Mouse (Mus musculus) heart, embryonic 16.5 days (tissue): ENCODE data around the gene Bcr. TPM values are rescaled to one million over a fixed set of nuclear protein-coding genes. Genes with fewer than 3 reads are reported as not detected.

Source experiments
- ATAC-seq: fragments of 200-750 bp; cut with Nextera tagmentation; replicated peaks from 2 replicates; pipeline ENCODE4 v1.8.0; 2017; ENCODE audit warnings: moderate number of reproducible peaks; ENCODE audit not compliant: insufficient read depth, low FRiP score; ENCODE audit errors: extremely low read depth
- H3K27ac ChIP-seq: fragments of 300-500 bp; sonication (generic); 2 replicates; pipeline ENCODE4 v1.5.1; 2014; ENCODE audit warnings: mild to moderate bottlenecking, low read length, control low read depth, moderate library complexity
- H3K27me3 ChIP-seq: fragments of 300-500 bp; sonication (generic); 2 replicates; pipeline ENCODE4 v1.6.1; 2014; ENCODE audit warnings: low read length, mixed read lengths; ENCODE audit not compliant: control insufficient read depth, insufficient read depth
- H3K36me3 ChIP-seq: fragments of 300-500 bp; sonication (generic); 2 replicates; pipeline ENCODE4 v1.6.1; 2014; ENCODE audit not compliant: control insufficient read depth, insufficient read depth
- H3K4me1 ChIP-seq: fragments of 300-500 bp; sonication (generic); 2 replicates; pipeline ENCODE4 v1.6.1; 2014; ENCODE audit warnings: low read length, mixed read lengths; ENCODE audit not compliant: control insufficient read depth, insufficient read depth
- H3K4me2 ChIP-seq: fragments of 300-500 bp; sonication (generic); 2 replicates; pipeline ENCODE4 v1.6.1; 2014; ENCODE audit warnings: low read depth, mild to moderate bottlenecking, control low read depth, low read length
- H3K4me3 ChIP-seq: fragments of 300-500 bp; sonication (generic); 2 replicates; pipeline ENCODE4 v1.5.1; 2014; ENCODE audit warnings: mild to moderate bottlenecking, control low read depth, low read length
- H3K9ac ChIP-seq: fragments of 300-500 bp; sonication (generic); 2 replicates; pipeline ENCODE4 v1.6.1; 2014; ENCODE audit warnings: low read length, control low read depth
- H3K9me3 ChIP-seq: fragments of 300-500 bp; sonication (generic); replicated peaks from 2 replicates; pipeline ENCODE4 v1.6.1; 2016; ENCODE audit warnings: low read length; ENCODE audit not compliant: control insufficient read depth
- WGBS: fragments of 180-500 bp; shearing (Covaris S2); extraction: QIAGEN DNeasy Blood & Tissue Kit; methylation state at CpG from one replicate; pipeline ENCODE4 v1.1.7; 2014; 5-methylcytosine and 5-hydroxymethylcytosine counted together
- polyA plus RNA-seq: library from polyadenylated mRNA; unstranded; fragments of >200 nt; fragmentation: Nextera tagmentation; extraction: Ambion mirVana; gene quantifications from 2 replicates; pipeline ENCODE4 v1.2.1, GENCODE M21; 2015

Gene Bcr
- polyA plus RNA-seq, 1 experiment from 2014 or later = 9.8 TPM

GRCm38 (mm10) chr10:75108092-75108491 is 47.7 kb downstream of the Bcr start:
- Histone ChIP-seq H3K4me1 (peaks cover 35% of the 10 kb centered on the region), H3K36me3 (no peaks in the 10 kb centered on the region), H3K27ac (no peak overlapping the region), H3K4me3 (no peak overlapping the region), H3K4me2 (no peak overlapping the region), H3K27me3 (0 out of 2 replicates have a peak, but pooled peaks cover 3% of the 10 kb centered on the region), H3K9ac (no peak overlapping the region), H3K9me3 (no peaks in the 10 kb centered on the region)
- ATAC-seq = no peak
- 74% methylated on average over 3 of the region's 3 CpGs for WGBS

GRCm38 (mm10) chr10:75111446-75112201 is 51.2 kb downstream of the Bcr start:
- H3K4me3 ChIP-seq = no peak overlapping the region
- no peaks in the 10 kb centered on the region for H3K9me3 ChIP-seq
- no peak overlapping the region for H3K4me2 ChIP-seq
- no peak overlapping the region for H3K27ac ChIP-seq
- H3K27me3 ChIP-seq = no peaks in the 10 kb centered on the region
- H3K4me1 ChIP-seq = peaks cover 10% of the 10 kb centered on the region
- no peak overlapping the region for H3K9ac ChIP-seq
- no peaks in the 10 kb centered on the region for H3K36me3 ChIP-seq
- 65% methylated on average over 11 of the region's 11 CpGs for WGBS
- no peak for ATAC-seq

- Histone ChIP-seq H3K4me2 (no peak overlapping the region), H3K27me3 (no peaks in the 10 kb centered on the region), H3K9ac (no peak overlapping the region), H3K36me3 (no peaks in the 10 kb centered on the region), H3K9me3 (no peaks in the 10 kb centered on the region), H3K4me1 (peaks cover 11% of the 10 kb centered on the region), H3K4me3 (no peak overlapping the region), H3K27ac (no peak overlapping the region)
- no peak for ATAC-seq
- WGBS = 63% methylated on average over 3 of the region's 3 CpGs
Observed at GRCm38 (mm10) chr10:75112405-75112804, 52.0 kb downstream of the Bcr start.

- 85% methylated on average over 9 of the region's 9 CpGs for WGBS
- H3K4me2 ChIP-seq = no peak overlapping the region
- no peak overlapping the region for H3K9ac ChIP-seq
- H3K27ac ChIP-seq = no peak overlapping the region
- no peak overlapping the region for H3K4me3 ChIP-seq
- H3K4me1 ChIP-seq = peaks cover 13% of the 10 kb centered on the region
- H3K36me3 ChIP-seq = no peaks in the 10 kb centered on the region
- no peaks in the 10 kb centered on the region for H3K27me3 ChIP-seq
- no peaks in the 10 kb centered on the region for H3K9me3 ChIP-seq
- no peak for ATAC-seq
Observed at GRCm38 (mm10) chr10:75113620-75114019, 53.2 kb downstream of the Bcr start.

- Histone ChIP-seq H3K36me3 (no peaks in the 10 kb centered on the region), H3K27me3 (no peaks in the 10 kb centered on the region), H3K4me2 (no peak overlapping the region), H3K27ac (no peak overlapping the region), H3K4me1 (peaks cover 20% of the 10 kb centered on the region), H3K9ac (no peak overlapping the region), H3K9me3 (no peaks in the 10 kb centered on the region), H3K4me3 (no peak overlapping the region)
- 57% methylated on average over 5 of the region's 5 CpGs for WGBS
- ATAC-seq = no peak
Observed at GRCm38 (mm10) chr10:75115240-75115639, 54.8 kb downstream of the Bcr start.

GRCm38 (mm10) chr10:75116842-75117457 is 56.6 kb downstream of the Bcr start:
- peak overlapping the region; percentile 17; the same call in 1 of the 2 replicates for H3K27ac ChIP-seq
- H3K9me3 ChIP-seq = no peaks in the 10 kb centered on the region
- H3K36me3 ChIP-seq = no peaks in the 10 kb centered on the region
- ATAC-seq = 0 out of 2 replicates have a peak, but pooled peaks have one; percentile 8
- H3K9ac ChIP-seq = no peak overlapping the region
- H3K27me3 ChIP-seq = no peaks in the 10 kb centered on the region
- WGBS = 42% methylated on average over 7 of the region's 7 CpGs
- peaks cover 27% of the 10 kb centered on the region for H3K4me1 ChIP-seq
- no peak overlapping the region for H3K4me3 ChIP-seq
- no peak overlapping the region for H3K4me2 ChIP-seq

- no peaks in the 10 kb centered on the region for H3K27me3 ChIP-seq
- peaks cover 28% of the 10 kb centered on the region for H3K4me1 ChIP-seq
- no peak overlapping the region for H3K4me2 ChIP-seq
- H3K27ac ChIP-seq = no peak overlapping the region
- H3K9ac ChIP-seq = no peak overlapping the region
- no peak overlapping the region for H3K4me3 ChIP-seq
- 85% methylated on average over 6 of the region's 6 CpGs for WGBS
- no peaks in the 10 kb centered on the region for H3K9me3 ChIP-seq
- no peak for ATAC-seq
- no peaks in the 10 kb centered on the region for H3K36me3 ChIP-seq
Observed at GRCm38 (mm10) chr10:75118444-75118843, 58.1 kb downstream of the Bcr start.

GRCm38 (mm10) chr10:75119396-75119795 is 59.0 kb downstream of the Bcr start:
- 41% methylated on average over 3 of the region's 3 CpGs for WGBS
- Histone ChIP-seq H3K9ac (no peak overlapping the region), H3K4me3 (no peak overlapping the region), H3K4me2 (no peak overlapping the region), H3K27me3 (no peaks in the 10 kb centered on the region), H3K36me3 (no peaks in the 10 kb centered on the region), H3K27ac (no peak overlapping the region), H3K9me3 (no peaks in the 10 kb centered on the region), H3K4me1 (peaks cover 28% of the 10 kb centered on the region)
- ATAC-seq = no peak

- Histone ChIP-seq H3K4me3 (no peak overlapping the region), H3K9me3 (no peaks in the 10 kb centered on the region), H3K4me2 (no peak overlapping the region), H3K27ac (no peak overlapping the region), H3K27me3 (no peaks in the 10 kb centered on the region), H3K36me3 (no peaks in the 10 kb centered on the region), H3K9ac (no peak overlapping the region), H3K4me1 (peaks cover 28% of the 10 kb centered on the region)
- ATAC-seq = no peak
- WGBS = 89% methylated on average over 5 of the region's 5 CpGs
Observed at GRCm38 (mm10) chr10:75120176-75120575, 59.8 kb downstream of the Bcr start.
